Mouse (Mus musculus): ENCODE measurements around the gene Cavin2. TPM values are rescaled to one million over a fixed set of nuclear protein-coding genes. Genes with fewer than 3 reads are reported as not detected.

Gene Cavin2
- polyA plus RNA-seq, 1 experiment from 2014 or later, result 152 TPM

GRCm38 (mm10) chr1:51271845-51272244 is 17.1 kb upstream of the Cavin2 start:
- peaks cover 52% of the 10 kb centered on the region for H3K4me1 ChIP-seq
- WGBS, result 61% methylated on average over 4 of the region's 4 CpGs

GRCm38 (mm10) chr1:51272583-51273201 is 16.2 kb upstream of the Cavin2 start:
- no peaks in the 10 kb centered on the region for H3K9me3 ChIP-seq
- no peaks in the 10 kb centered on the region for H3K27me3 ChIP-seq
- no peak overlapping the region for H3K4me3 ChIP-seq
- no peak overlapping the region for H3K4me2 ChIP-seq
- no peak overlapping the region for H3K27ac ChIP-seq
- no peak overlapping the region for H3K9ac ChIP-seq
- H3K4me1 ChIP-seq, result peaks cover 47% of the 10 kb centered on the region
- ATAC-seq (ENCODE audit: borderline replicate concordance, extremely low read depth, low FRiP score, low TSS enrichment), result no peak
- H3K36me3 ChIP-seq, result no peaks in the 10 kb centered on the region
- WGBS, result 45% methylated on average over 4 of the region's 4 CpGs

More at GRCm38 (mm10) chr1:51271845-51272244, 17.1 kb upstream of the Cavin2 start:
- no peak overlapping the region for H3K4me3 ChIP-seq
- H3K36me3 ChIP-seq, result no peaks in the 10 kb centered on the region
- no peaks in the 10 kb centered on the region for H3K9me3 ChIP-seq
- no peak overlapping the region for H3K4me2 ChIP-seq
- 0 out of 2 replicates have a peak overlapping the region, but pooled peaks have one; percentile 29 for H3K27ac ChIP-seq
- H3K9ac ChIP-seq, result no peak overlapping the region
- ATAC-seq (ENCODE audit: borderline replicate concordance, extremely low read depth, low FRiP score, low TSS enrichment), result no peak
- H3K27me3 ChIP-seq, result no peaks in the 10 kb centered on the region

- Histone ChIP-seq H3K9ac (no peak overlapping the region), H3K27ac (0 out of 2 replicates have a peak overlapping the region, but pooled peaks have one; percentile 29), H3K9me3 (no peaks in the 10 kb centered on the region), H3K4me2 (no peak overlapping the region), H3K4me3 (no peak overlapping the region), H3K4me1 (0 out of 2 replicates have a peak, but pooled peaks cover 12% of the 10 kb centered on the region), H3K36me3 (no peaks in the 10 kb centered on the region), H3K27me3 (no peaks in the 10 kb centered on the region)
- WGBS, result 47% methylated on average over 2 of the region's 2 CpGs
- no peak for ATAC-seq (ENCODE audit: borderline replicate concordance, extremely low read depth, low FRiP score, low TSS enrichment)
Measured at GRCm38 (mm10) chr1:51277879-51278567, 10.9 kb upstream of the Cavin2 start.

GRCm38 (mm10) chr1:51288201-51288600 is 725 bp upstream of the Cavin2 start:
- H3K36me3 ChIP-seq, result no peaks in the 10 kb centered on the region
- ATAC-seq (ENCODE audit: borderline replicate concordance, extremely low read depth, low FRiP score, low TSS enrichment), result no peak
- peak overlapping the region; percentile 53 for H3K4me3 ChIP-seq
- peak overlapping the region; percentile 76 for H3K4me2 ChIP-seq
- H3K9me3 ChIP-seq, result no peaks in the 10 kb centered on the region
- no peaks in the 10 kb centered on the region for H3K27me3 ChIP-seq
- peaks cover 42% of the 10 kb centered on the region for H3K4me1 ChIP-seq
- 39% methylated on average over 3 of the region's 3 CpGs for WGBS
- H3K27ac ChIP-seq, result peak overlapping the region; percentile 98
- no peak overlapping the region; the same call in 1 of the 2 replicates for H3K9ac ChIP-seq

GRCm38 (mm10) chr1:51289620-51290445 is 907 bp downstream of the Cavin2 start:
- H3K36me3 ChIP-seq, result no peaks in the 10 kb centered on the region
- H3K27ac ChIP-seq, result peak overlapping the region; percentile 98
- H3K9me3 ChIP-seq, result no peaks in the 10 kb centered on the region
- H3K4me3 ChIP-seq, result peak overlapping the region; percentile 53
- no peaks in the 10 kb centered on the region for H3K27me3 ChIP-seq
- ATAC-seq (ENCODE audit: borderline replicate concordance, extremely low read depth, low FRiP score, low TSS enrichment), result peak; percentile 29; the same call in 1 of the 2 replicates
- peaks cover 44% of the 10 kb centered on the region for H3K4me1 ChIP-seq
- H3K9ac ChIP-seq, result peak overlapping the region; percentile 67
- peak overlapping the region; percentile 76 for H3K4me2 ChIP-seq
- 41% methylated on average over 17 of the region's 17 CpGs for WGBS

- H3K9me3 ChIP-seq, result no peaks in the 10 kb centered on the region
- H3K27ac ChIP-seq, result peak overlapping the region; percentile 98
- H3K4me1 ChIP-seq, result peaks cover 44% of the 10 kb centered on the region
- no peaks in the 10 kb centered on the region for H3K27me3 ChIP-seq
- WGBS, result 28% methylated on average over 4 of the region's 4 CpGs
- H3K4me2 ChIP-seq, result peak overlapping the region; percentile 76
- H3K4me3 ChIP-seq, result peak overlapping the region; percentile 53
- no peaks in the 10 kb centered on the region for H3K36me3 ChIP-seq
- ATAC-seq (ENCODE audit: borderline replicate concordance, extremely low read depth, low FRiP score, low TSS enrichment), result no peak
- peak overlapping the region; percentile 67 for H3K9ac ChIP-seq
Measured at GRCm38 (mm10) chr1:51290634-51291033, 1.7 kb downstream of the Cavin2 start.

- Histone ChIP-seq H3K9ac (no peak overlapping the region), H3K9me3 (no peaks in the 10 kb centered on the region), H3K4me2 (peak overlapping the region; percentile 76), H3K4me3 (peak overlapping the region; percentile 53), H3K27me3 (no peaks in the 10 kb centered on the region), H3K4me1 (peaks cover 44% of the 10 kb centered on the region), H3K36me3 (no peaks in the 10 kb centered on the region), H3K27ac (no peak overlapping the region)
- no peak for ATAC-seq (ENCODE audit: borderline replicate concordance, extremely low read depth, low FRiP score, low TSS enrichment)
- 71% methylated on average over 4 of the region's 4 CpGs for WGBS
Measured at GRCm38 (mm10) chr1:51292348-51292747, 3.4 kb downstream of the Cavin2 start.

GRCm38 (mm10) chr1:51300295-51300930 is 11.5 kb downstream of the Cavin2 start:
- no peak for ATAC-seq (ENCODE audit: borderline replicate concordance, extremely low read depth, low FRiP score, low TSS enrichment)
- WGBS, result 73% methylated on average over 11 of the region's 11 CpGs
- no peak overlapping the region for H3K9ac ChIP-seq

GRCm38 (mm10) chr1:51307056-51307455 is 18.1 kb downstream of the Cavin2 start:
- 60% methylated on average over 3 of the region's 3 CpGs for whole genome bisulfite sequencing
- Histone ChIP-seq H3K27ac (no peak overlapping the region), H3K4me2 (no peak overlapping the region), H3K27me3 (no peaks in the 10 kb centered on the region), H3K4me1 (no peaks in the 10 kb centered on the region), H3K9ac (no peak overlapping the region), H3K36me3 (peaks cover 9% of the 10 kb centered on the region; the same call in 1 of the 2 replicates), H3K9me3 (no peaks in the 10 kb centered on the region), H3K4me3 (no peak overlapping the region)
- no peak for ATAC-seq (ENCODE audit: borderline replicate concordance, extremely low read depth, low FRiP score, low TSS enrichment)

More at GRCm38 (mm10) chr1:51300295-51300930, 11.5 kb downstream of the Cavin2 start:
- Histone ChIP-seq H3K36me3 (peaks cover 31% of the 10 kb centered on the region), H3K27ac (no peak overlapping the region), H3K4me2 (no peak overlapping the region), H3K27me3 (no peaks in the 10 kb centered on the region), H3K4me3 (no peak overlapping the region), H3K4me1 (no peaks in the 10 kb centered on the region), H3K9me3 (no peaks in the 10 kb centered on the region)

GRCm38 (mm10) chr1:51315476-51315875 is 26.6 kb downstream of the Cavin2 start:
- Histone ChIP-seq H3K9ac (no peak overlapping the region), H3K27ac (no peak overlapping the region), H3K4me3 (no peak overlapping the region), H3K9me3 (no peaks in the 10 kb centered on the region), H3K4me1 (no peaks in the 10 kb centered on the region), H3K4me2 (no peak overlapping the region), H3K27me3 (no peaks in the 10 kb centered on the region), H3K36me3 (no peaks in the 10 kb centered on the region)
- 49% methylated on average over 2 of the region's 2 CpGs for WGBS
- no peak for ATAC-seq (ENCODE audit: borderline replicate concordance, extremely low read depth, low FRiP score, low TSS enrichment)

GRCm38 (mm10) chr1:51323506-51323905 is 34.6 kb downstream of the Cavin2 start:
- Histone ChIP-seq H3K9ac (no peak overlapping the region), H3K27me3 (no peaks in the 10 kb centered on the region), H3K4me1 (no peaks in the 10 kb centered on the region), H3K9me3 (no peaks in the 10 kb centered on the region), H3K36me3 (no peaks in the 10 kb centered on the region), H3K4me2 (no peak overlapping the region), H3K27ac (no peak overlapping the region), H3K4me3 (no peak overlapping the region)
- no peak for ATAC-seq (ENCODE audit: borderline replicate concordance, extremely low read depth, low FRiP score, low TSS enrichment)
- 64% methylated on average over 6 of the region's 6 CpGs for WGBS

Data from lung, embryonic 15.5 days (tissue).